Mouse (Mus musculus) CH12.LX (cell line): ENCODE results near the gene Mavs. TPM values are rescaled to one million over a fixed set of nuclear protein-coding genes. Genes with fewer than 3 reads are reported as not detected.

Source experiments
- DNase-seq: peaks from one replicate; pipeline ENCODE4 v3.0.0-alpha.2; 2013; ENCODE audit errors: extremely low read depth
- H3K27ac ChIP-seq: 2 replicates; pipeline ENCODE4 v1.5.1; 2012; ENCODE audit warnings: low read depth, mild to moderate bottlenecking, control low read depth, moderate library complexity; ENCODE audit not compliant: insufficient read depth
- H3K27me3 ChIP-seq: replicated peaks from 2 replicates; pipeline ENCODE3; 2012; ENCODE audit warnings: inconsistent platforms
- H3K36me3 ChIP-seq, 2 experiments: replicated peaks in 1 of 2; 2 replicates each; pipeline versions ENCODE3 to v1.6.1; 2012; ENCODE audit warnings: inconsistent platforms in 1 of 2, low read length in 1 of 2, mild to moderate bottlenecking in 1 of 2, mixed read lengths in 1 of 2, moderate library complexity in 1 of 2; ENCODE audit not compliant: control insufficient read depth in 1 of 2, insufficient read depth in 1 of 2
- H3K4me1 ChIP-seq, 2 experiments: 2 replicates each; pipeline ENCODE4 v1.6.1; 2012; ENCODE audit warnings: inconsistent platforms in 1 of 2, moderate library complexity in 1 of 2; ENCODE audit not compliant: insufficient read depth in 2 of 2, control insufficient read depth in 1 of 2
- H3K4me2 ChIP-seq: 2 replicates; pipeline ENCODE4 v1.6.1; 2012; ENCODE audit warnings: low read depth, mild to moderate bottlenecking, control low read depth; ENCODE audit not compliant: poor library complexity, insufficient read depth, severe bottlenecking
- H3K4me3 ChIP-seq, 3 experiments: fragments of 150-350 bp in 1 of 3; sonication (generic) in 1 of 3; replicated peaks in 1 of 3; 2 replicates each; pipeline versions ENCODE3 to v1.5.1; 2011 to 2012; ENCODE audit warnings: low read depth in 2 of 3, low read length in 2 of 3, mild to moderate bottlenecking in 2 of 3, moderate library complexity in 2 of 3, control low read depth in 1 of 3, improper control_type of control experiment in 1 of 3, inconsistent platforms in 1 of 3, mixed read lengths in 1 of 3; ENCODE audit not compliant: poor library complexity in 1 of 3
- H3K79me2 ChIP-seq: replicated peaks from 2 replicates; pipeline ENCODE4 v1.6.1; 2012; ENCODE audit warnings: mild to moderate bottlenecking, moderate library complexity; ENCODE audit not compliant: control insufficient read depth, poor library complexity, insufficient read depth, severe bottlenecking; ENCODE audit errors: extremely low read depth
- H3K9ac ChIP-seq: 2 replicates; pipeline ENCODE4 v1.6.1; 2012; ENCODE audit warnings: low read depth, mild to moderate bottlenecking, control low read depth, moderate library complexity; ENCODE audit not compliant: insufficient read depth
- H3K9me3 ChIP-seq: replicated peaks from 2 replicates; pipeline ENCODE3; 2012; ENCODE audit warnings: low read length, inconsistent platforms, mixed read lengths
- CHD1 ChIP-seq: IDR thresholded peaks from 2 replicates; pipeline ENCODE4 v1.6.1; 2012; ENCODE audit warnings: low read depth, low read length, improper control_type of control experiment, inconsistent platforms
- CHD2 ChIP-seq: IDR thresholded peaks from 2 replicates; pipeline ENCODE4 v1.6.1; 2011; ENCODE audit warnings: low read length, improper control_type of control experiment
- CTCF ChIP-seq, 2 experiments: IDR thresholded peaks in 1 of 2; conservative IDR thresholded peaks in 1 of 2; 2 replicates each; pipeline ENCODE4 v1.5.1; 2011 to 2012; ENCODE audit warnings: low read depth in 2 of 2, low read length in 2 of 2, improper control_type of control experiment in 1 of 2, inconsistent platforms in 1 of 2, mild to moderate bottlenecking in 1 of 2, moderate library complexity in 1 of 2
- E2F4 ChIP-seq: IDR thresholded peaks from 2 replicates; pipeline ENCODE4 v1.6.1; 2011; ENCODE audit warnings: low read depth, low read length, improper control_type of control experiment; ENCODE audit not compliant: insufficient replicate concordance
- GABPA ChIP-seq: IDR thresholded peaks from 2 replicates; pipeline ENCODE4 v1.6.1; 2012; ENCODE audit warnings: low read depth, low read length, improper control_type of control experiment, inconsistent platforms; ENCODE audit not compliant: insufficient replicate concordance
- IRF4 ChIP-seq: IDR thresholded peaks from 2 replicates; pipeline ENCODE4 v1.6.1; 2014; ENCODE audit warnings: low read depth, mild to moderate bottlenecking, inconsistent platforms, low read length, improper control_type of control experiment
- JUN ChIP-seq: IDR thresholded peaks from 2 replicates; pipeline ENCODE4 v1.6.1; 2011; ENCODE audit warnings: low read depth, mild to moderate bottlenecking, low read length, improper control_type of control experiment, moderate library complexity; ENCODE audit not compliant: insufficient read depth
- JUND ChIP-seq: conservative IDR thresholded peaks from 2 replicates; pipeline ENCODE4 v1.6.1; 2011; ENCODE audit warnings: low read depth, low read length, improper control_type of control experiment
- MAFK ChIP-seq: IDR thresholded peaks from 2 replicates; pipeline ENCODE4 v1.6.1; 2011; ENCODE audit warnings: low read length, improper control_type of control experiment; ENCODE audit not compliant: insufficient replicate concordance
- MAZ ChIP-seq: IDR thresholded peaks from 2 replicates; pipeline ENCODE4 v1.6.1; 2012; ENCODE audit warnings: low read depth, mild to moderate bottlenecking, inconsistent platforms, low read length, improper control_type of control experiment, moderate library complexity
- MYC ChIP-seq: IDR thresholded peaks from 2 replicates; pipeline ENCODE4 v1.6.1; 2011; ENCODE audit warnings: low read depth, mild to moderate bottlenecking, improper control_type of control experiment, low read length
- POLR2AphosphoS2 ChIP-seq: IDR thresholded peaks from 2 replicates; pipeline ENCODE4 v1.6.1; 2011; ENCODE audit warnings: low read depth, low read length, improper control_type of control experiment
- RCOR1 ChIP-seq: conservative IDR thresholded peaks from 2 replicates; pipeline ENCODE4 v1.6.1; 2012; ENCODE audit warnings: low read depth, mild to moderate bottlenecking, inconsistent platforms, low read length, improper control_type of control experiment
- SIN3A ChIP-seq: IDR thresholded peaks from 2 replicates; pipeline ENCODE4 v1.6.1; 2012; ENCODE audit warnings: low read length, improper control_type of control experiment, inconsistent platforms
- SMC3 ChIP-seq: IDR thresholded peaks from 2 replicates; pipeline ENCODE4 v1.6.1; 2011; ENCODE audit warnings: low read depth, low read length, improper control_type of control experiment
- TBP ChIP-seq: conservative IDR thresholded peaks from 2 replicates; pipeline ENCODE4 v1.6.1; 2011; ENCODE audit warnings: low read depth, low read length, improper control_type of control experiment
- TCF12 ChIP-seq: IDR thresholded peaks from 2 replicates; pipeline ENCODE4 v1.6.1; 2014; ENCODE audit warnings: low read depth, mild to moderate bottlenecking, inconsistent platforms, low read length, improper control_type of control experiment
- UBTF ChIP-seq: IDR thresholded peaks from 2 replicates; pipeline ENCODE4 v1.6.1; 2012; ENCODE audit warnings: low read depth, mild to moderate bottlenecking, inconsistent platforms, low read length, improper control_type of control experiment, moderate library complexity
- USF1 ChIP-seq: IDR thresholded peaks from 2 replicates; pipeline ENCODE4 v1.6.1; 2014; ENCODE audit warnings: low read depth, mild to moderate bottlenecking, inconsistent platforms, low read length, improper control_type of control experiment
- USF2 ChIP-seq: conservative IDR thresholded peaks from 2 replicates; pipeline ENCODE4 v1.6.1; 2011; ENCODE audit warnings: low read depth, low read length, improper control_type of control experiment
- ZC3H11A ChIP-seq: IDR thresholded peaks from 2 replicates; pipeline ENCODE4 v1.6.1; 2012; ENCODE audit warnings: low read depth, mild to moderate bottlenecking, inconsistent platforms, low read length, improper control_type of control experiment
- ZKSCAN1 ChIP-seq: IDR thresholded peaks from 2 replicates; pipeline ENCODE4 v1.6.1; 2012; ENCODE audit warnings: low read depth, inconsistent platforms, low read length, improper control_type of control experiment, borderline replicate concordance
- ZNF384 ChIP-seq: IDR thresholded peaks from 2 replicates; pipeline ENCODE4 v1.6.1; 2012; ENCODE audit warnings: low read depth, low read length, improper control_type of control experiment, inconsistent platforms
- dilution Hi-C: fragments of 300-500 bp; cut with MboI; formaldehyde crosslinking; loops from 2 replicates; pipeline ENCODE4 v1.14.3; 2020; ENCODE audit warnings: low sequenced_read_pairs; ENCODE audit not compliant: extremely low pct_unique_long_range_greater_than_20kb, extremely low pct_ligation_motif_present
- in situ Hi-C: fragments of 300-500 bp; cut with MboI; formaldehyde crosslinking; loops from 3 replicates; pipeline ENCODE4 v1.14.3; 2019; ENCODE audit warnings: low sequenced_read_pairs, low pct_ligation_motif_present, low pct_unique_long_range_greater_than_20kb, mixed read lengths
- polyA plus RNA-seq: library from polyadenylated mRNA; unstranded; fragments of >175 nt; gene quantifications from 2 replicates; pipeline ENCODE4 v1.2.1, GENCODE M21; 2012; ENCODE audit warnings: low read depth; ENCODE audit not compliant: insufficient read length
- total RNA-seq, 2 experiments: library from RNA; depleted of rRNA; stranded (reverse); fragments of 300-350 nt in 1 of 2; fragments of >200 nt in 1 of 2; gene quantifications; 2 replicates each; pipeline ENCODE4 v1.2.3; 2012 to 2014

Mavs gene
- total and polyA plus RNA-seq, 3 experiments, result 18.5 to 34.5 (median 25.6) TPM

GRCm38 (mm10) chr2:131201262-131201661, 32.6 kb upstream of the Mavs start:
- H3K27ac ChIP-seq, result no peak overlapping the region
- dilution Hi-C loops (no loop called here), in situ Hi-C loops (no loop called here)
- no peak overlapping the region for H3K9ac ChIP-seq
- no peak overlapping the region for H3K4me3 ChIP-seq
- TF ChIP-seq IRF4 (no peak), SIN3A (no peak), JUND (no peak), CHD1 (no peak), MAZ (no peak), GABPA (no peak), ZKSCAN1 (no peak), ZNF384 (no peak), USF2 (no peak), E2F4 (no peak), CTCF (conservative IDR thresholded peaks at IDR 0.05 in 1 of 2, IDR thresholded peaks at IDR 0.05 in 1 of 2; ENCODE audit: low read depth in 2 of 2, low read length in 2 of 2) (no peak), TBP (no peak), CHD2 (no peak), MAFK (no peak)
- no peak for DNase-seq
- no peaks in the 10 kb centered on the region for H3K27me3 ChIP-seq
- H3K36me3 ChIP-seq, result peaks cover 6 to 45% of the 10 kb centered on the region in 2 experiments
- H3K9me3 ChIP-seq, result peaks cover 20% of the 10 kb centered on the region
- H3K4me2 ChIP-seq, result no peak overlapping the region
- no peaks in the 10 kb centered on the region for H3K79me2 ChIP-seq
- H3K4me1 ChIP-seq, result peaks cover 12 to 25% of the 10 kb centered on the region in 2 experiments

DNA sequence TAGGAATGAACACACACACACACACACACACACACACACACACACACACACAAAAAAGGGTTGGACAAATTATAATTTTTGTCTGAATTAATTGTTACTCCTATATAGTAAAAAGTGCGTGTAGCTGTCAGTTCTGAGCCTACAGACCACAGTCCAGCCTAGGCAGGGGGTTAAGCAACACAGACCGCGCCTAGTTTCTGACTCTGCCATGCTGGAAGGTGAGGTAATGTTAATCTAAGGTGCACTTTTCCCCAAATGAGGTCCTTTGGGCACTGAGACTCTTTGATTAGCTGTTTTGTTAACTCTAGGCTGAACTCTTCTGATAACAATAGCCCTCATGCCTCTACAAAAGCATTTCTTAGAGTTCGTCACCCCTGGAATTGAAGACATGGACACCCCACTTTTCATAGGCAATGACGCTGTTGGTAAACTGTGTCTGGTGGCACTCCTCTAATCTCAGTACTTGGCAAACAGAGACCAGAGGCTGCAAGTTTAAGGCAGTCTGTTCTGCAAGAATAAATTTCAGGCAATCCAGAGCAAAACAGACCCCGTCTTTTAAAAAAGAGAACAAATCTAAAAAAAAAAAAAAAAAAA, 29.9 kb upstream of the Mavs start:
- Histone ChIP-seq H3K27me3 (no peaks in the 10 kb centered on the region), H3K4me2 (no peak overlapping the region), H3K27ac (no peak overlapping the region), H3K36me3 (peaks cover 3 to 22% of the 10 kb centered on the region in 2 experiments), H3K9me3 (peaks cover 20% of the 10 kb centered on the region), H3K4me1 (peaks cover 3 to 10% of the 10 kb centered on the region in 2 experiments), H3K4me3 (no peak overlapping the region), H3K79me2 (no peaks in the 10 kb centered on the region), H3K9ac (no peak overlapping the region)
- dilution Hi-C loops (no loop called here), in situ Hi-C loops (no loop called here)
- no peak for TF ChIP-seq ZC3H11A
- TF ChIP-seq UBTF, result no peak
- no peak for TF ChIP-seq POLR2AphosphoS2
- no peak for TF ChIP-seq TCF12
- TF ChIP-seq RCOR1, result no peak
- no peak for TF ChIP-seq ZKSCAN1
- no peak for TF ChIP-seq SMC3
- no peak for TF ChIP-seq JUN
- no peak for TF ChIP-seq MYC
- TF ChIP-seq CHD1, result no peak
- TF ChIP-seq USF1, result no peak
- TF ChIP-seq JUND, result no peak
- DNase-seq, result no peak
